Mouse (Mus musculus) kidney, embryonic 14.5 days (tissue): Measurements from ENCODE around the gene Nr4a3. TPM values are rescaled to one million over a fixed set of nuclear protein-coding genes. Genes with fewer than 3 reads are reported as not detected.

Source experiments
- ATAC-seq: fragments of 200-750 bp; cut with Nextera tagmentation; 2 replicates; pipeline ENCODE4 v1.8.0; 2017; ENCODE audit warnings: moderate number of reproducible peaks, mild to moderate bottlenecking, moderate TSS enrichment, moderate library complexity; ENCODE audit not compliant: low FRiP score, low TSS enrichment
- H3K27ac ChIP-seq: fragments of 300-500 bp; sonication (generic); 2 replicates; pipeline ENCODE4 v1.5.1; 2014; ENCODE audit warnings: low read depth, mild to moderate bottlenecking, low read length, moderate library complexity, mixed read lengths
- H3K27me3 ChIP-seq: fragments of 300-500 bp; sonication (generic); 2 replicates; pipeline ENCODE4 v1.6.1; 2014; ENCODE audit warnings: mild to moderate bottlenecking, low read length; ENCODE audit not compliant: control insufficient read depth, insufficient read depth
- H3K36me3 ChIP-seq: fragments of 300-500 bp; sonication (generic); 2 replicates; pipeline ENCODE4 v1.6.1; 2014; ENCODE audit warnings: low read length, mixed read lengths; ENCODE audit not compliant: control insufficient read depth, insufficient read depth
- H3K4me1 ChIP-seq: fragments of 300-500 bp; sonication (generic); 2 replicates; pipeline ENCODE4 v1.6.1; 2014; ENCODE audit warnings: low read length, mixed read lengths; ENCODE audit not compliant: control insufficient read depth, insufficient read depth
- H3K4me2 ChIP-seq: fragments of 300-500 bp; sonication (generic); replicated peaks from 2 replicates; pipeline ENCODE4 v1.6.1; 2014; ENCODE audit warnings: low read depth, mild to moderate bottlenecking, low read length
- H3K4me3 ChIP-seq: fragments of 300-500 bp; sonication (generic); 2 replicates; pipeline ENCODE4 v1.5.1; 2014; ENCODE audit warnings: mild to moderate bottlenecking, low read length
- H3K9ac ChIP-seq: fragments of 300-500 bp; sonication (generic); 2 replicates; pipeline ENCODE4 v1.6.1; 2014; ENCODE audit warnings: low read depth, mild to moderate bottlenecking, low read length, moderate library complexity
- H3K9me3 ChIP-seq: fragments of 300-500 bp; sonication (generic); 2 replicates; pipeline ENCODE4 v1.6.1; 2016; ENCODE audit warnings: low read length; ENCODE audit not compliant: control insufficient read depth
- WGBS: fragments of 180-500 bp; shearing (Covaris S2); extraction: QIAGEN DNeasy Blood & Tissue Kit; methylation state at CpG from one replicate; pipeline ENCODE4 v1.1.7; 2014; 5-methylcytosine and 5-hydroxymethylcytosine counted together
- polyA plus RNA-seq: library from polyadenylated mRNA; unstranded; fragments of >200 nt; fragmentation: Nextera tagmentation; extraction: Ambion mirVana; gene quantifications from 2 replicates; pipeline ENCODE4 v1.2.1, GENCODE M21; 2014

The Nr4a3 gene
- polyA plus RNA-seq, 1 experiment from 2014 or later, result 0.08 TPM

DNA sequence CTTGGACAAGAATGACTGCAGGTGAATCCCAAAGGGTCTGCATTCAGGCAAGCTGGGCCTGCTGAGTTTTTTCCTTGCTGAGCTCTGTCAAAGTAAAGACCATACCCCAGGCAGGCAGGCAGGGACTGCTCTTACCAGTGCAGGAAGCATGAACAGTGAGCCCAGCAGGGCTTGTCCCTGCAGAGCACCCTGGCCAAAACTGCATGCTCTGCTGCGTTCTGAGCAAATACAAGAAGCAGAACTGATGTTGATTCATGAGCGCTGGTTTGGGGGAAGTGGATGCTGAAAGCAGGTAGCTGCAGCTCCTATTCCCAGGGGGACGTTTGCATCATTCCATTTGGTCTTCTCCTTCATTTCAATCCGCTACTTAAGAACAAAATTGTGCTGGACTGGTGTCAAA lies 19.4 kb downstream of the Nr4a3 start:
- Histone ChIP-seq H3K27me3 (no peaks in the 10 kb centered on the region), H3K27ac (no peak overlapping the region), H3K9me3 (no peaks in the 10 kb centered on the region), H3K4me3 (no peak overlapping the region), H3K4me1 (no peaks in the 10 kb centered on the region), H3K36me3 (no peaks in the 10 kb centered on the region), H3K4me2 (no peak overlapping the region), H3K9ac (no peak overlapping the region)
- 0 out of 2 replicates have a peak, but pooled peaks have one; percentile 60 for ATAC-seq
- WGBS, result 40% methylated on average over 4 of the region's 4 CpGs

DNA sequence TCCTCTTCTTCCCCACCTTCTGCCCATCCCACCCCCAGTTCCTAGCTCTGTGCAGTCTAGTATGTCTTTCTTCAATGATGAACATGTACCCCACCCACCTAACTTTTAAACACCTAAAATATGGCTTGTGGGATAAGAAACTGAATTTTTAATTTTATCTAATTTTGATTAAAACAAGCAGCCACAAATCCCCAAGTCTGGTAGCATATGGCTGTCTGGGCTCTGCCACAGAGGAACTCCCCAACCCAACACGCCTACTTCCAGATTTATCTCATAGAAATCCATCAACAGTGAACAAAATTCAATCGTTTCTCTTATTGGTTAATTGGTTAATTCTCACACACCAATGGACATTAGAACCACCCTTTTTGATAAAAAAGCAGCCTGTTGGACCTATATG lies 21.7 kb downstream of the Nr4a3 start:
- H3K4me2 ChIP-seq, result no peak overlapping the region
- no peaks in the 10 kb centered on the region for H3K4me1 ChIP-seq
- no peak overlapping the region for H3K9ac ChIP-seq
- H3K36me3 ChIP-seq, result no peaks in the 10 kb centered on the region
- WGBS, result 94% methylated on average over 2 of the region's 2 CpGs
- no peaks in the 10 kb centered on the region for H3K27me3 ChIP-seq
- ATAC-seq, result no peak
- no peaks in the 10 kb centered on the region for H3K9me3 ChIP-seq
- no peak overlapping the region for H3K4me3 ChIP-seq
- no peak overlapping the region for H3K27ac ChIP-seq

DNA sequence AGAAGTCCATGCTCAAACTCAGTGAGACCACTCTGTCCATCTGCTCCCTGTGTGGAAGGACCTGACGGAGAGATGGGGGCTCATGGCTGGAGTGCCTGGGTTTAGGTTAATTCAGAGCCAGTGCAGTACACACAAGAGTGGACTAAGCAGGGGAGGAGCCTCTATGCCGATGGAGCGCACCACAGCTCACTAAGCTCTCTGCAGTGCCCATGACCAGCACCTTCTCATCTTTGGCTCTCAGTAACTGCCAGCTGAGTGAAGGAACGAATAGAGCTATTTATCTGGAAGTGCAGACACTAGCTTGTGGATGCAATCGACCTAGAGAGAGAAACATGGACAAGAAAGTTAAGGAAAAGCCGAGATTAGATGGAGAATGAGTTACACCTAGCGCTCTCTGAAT lies 24.2 kb downstream of the Nr4a3 start:
- H3K27me3 ChIP-seq, result no peaks in the 10 kb centered on the region
- H3K9ac ChIP-seq, result no peak overlapping the region
- H3K4me3 ChIP-seq, result no peak overlapping the region
- H3K4me1 ChIP-seq, result no peaks in the 10 kb centered on the region
- no peak overlapping the region for H3K27ac ChIP-seq
- no peaks in the 10 kb centered on the region for H3K9me3 ChIP-seq
- no peak overlapping the region for H3K4me2 ChIP-seq
- ATAC-seq, result no peak
- no peaks in the 10 kb centered on the region for H3K36me3 ChIP-seq
- WGBS, result 78% methylated on average over 7 of the region's 7 CpGs

DNA sequence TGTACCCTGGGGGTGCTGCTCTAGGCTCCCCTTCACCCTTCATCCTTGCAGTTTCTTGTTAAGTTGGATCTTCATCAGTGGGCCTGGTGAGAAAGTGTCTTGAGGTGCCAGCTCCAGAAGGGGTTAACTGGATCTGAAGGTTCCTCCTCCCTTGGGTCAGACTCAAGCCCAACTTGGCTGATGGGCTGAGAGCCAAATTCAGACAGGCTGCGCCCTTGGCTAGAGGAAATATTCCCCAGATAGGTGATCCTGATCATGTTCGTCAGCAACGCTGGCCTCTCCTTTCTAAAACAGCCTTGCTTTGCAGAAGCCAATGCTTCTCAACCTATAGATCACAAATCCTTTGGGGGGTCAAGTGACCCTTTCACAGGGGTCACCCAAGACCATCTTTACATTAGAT lies 27.1 kb downstream of the Nr4a3 start:
- Histone ChIP-seq H3K27ac (no peak overlapping the region), H3K27me3 (no peaks in the 10 kb centered on the region), H3K4me3 (no peak overlapping the region), H3K36me3 (no peaks in the 10 kb centered on the region), H3K9me3 (no peaks in the 10 kb centered on the region), H3K4me2 (no peak overlapping the region), H3K9ac (no peak overlapping the region), H3K4me1 (no peaks in the 10 kb centered on the region)
- 68% methylated on average over 3 of the region's 3 CpGs for WGBS
- ATAC-seq, result no peak

DNA sequence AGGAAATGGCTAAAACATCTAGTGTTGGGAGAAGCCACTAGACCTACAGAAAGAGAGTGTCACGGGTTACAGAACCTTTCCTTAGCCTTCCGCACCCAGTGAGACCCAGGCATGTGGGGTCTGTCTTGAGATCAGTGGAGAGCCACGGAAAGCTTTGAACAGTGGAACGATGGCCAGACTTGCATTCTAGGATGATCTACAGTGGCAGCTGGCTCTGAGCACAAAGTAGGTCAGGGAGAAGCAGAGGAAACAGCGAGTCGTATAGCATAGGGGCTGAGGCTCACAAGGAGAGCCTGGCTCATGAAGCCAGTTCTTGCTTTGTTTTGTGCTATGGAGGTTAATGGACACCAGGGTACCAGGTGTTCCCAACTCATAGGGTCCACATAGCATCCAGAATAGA lies 28.4 kb downstream of the Nr4a3 start:
- Histone ChIP-seq H3K36me3 (no peaks in the 10 kb centered on the region), H3K9me3 (no peaks in the 10 kb centered on the region), H3K9ac (no peak overlapping the region), H3K4me3 (no peak overlapping the region), H3K4me1 (no peaks in the 10 kb centered on the region), H3K27ac (no peak overlapping the region), H3K27me3 (no peaks in the 10 kb centered on the region), H3K4me2 (no peak overlapping the region)
- WGBS, result 75% methylated on average over 6 of the region's 6 CpGs
- ATAC-seq, result no peak

DNA sequence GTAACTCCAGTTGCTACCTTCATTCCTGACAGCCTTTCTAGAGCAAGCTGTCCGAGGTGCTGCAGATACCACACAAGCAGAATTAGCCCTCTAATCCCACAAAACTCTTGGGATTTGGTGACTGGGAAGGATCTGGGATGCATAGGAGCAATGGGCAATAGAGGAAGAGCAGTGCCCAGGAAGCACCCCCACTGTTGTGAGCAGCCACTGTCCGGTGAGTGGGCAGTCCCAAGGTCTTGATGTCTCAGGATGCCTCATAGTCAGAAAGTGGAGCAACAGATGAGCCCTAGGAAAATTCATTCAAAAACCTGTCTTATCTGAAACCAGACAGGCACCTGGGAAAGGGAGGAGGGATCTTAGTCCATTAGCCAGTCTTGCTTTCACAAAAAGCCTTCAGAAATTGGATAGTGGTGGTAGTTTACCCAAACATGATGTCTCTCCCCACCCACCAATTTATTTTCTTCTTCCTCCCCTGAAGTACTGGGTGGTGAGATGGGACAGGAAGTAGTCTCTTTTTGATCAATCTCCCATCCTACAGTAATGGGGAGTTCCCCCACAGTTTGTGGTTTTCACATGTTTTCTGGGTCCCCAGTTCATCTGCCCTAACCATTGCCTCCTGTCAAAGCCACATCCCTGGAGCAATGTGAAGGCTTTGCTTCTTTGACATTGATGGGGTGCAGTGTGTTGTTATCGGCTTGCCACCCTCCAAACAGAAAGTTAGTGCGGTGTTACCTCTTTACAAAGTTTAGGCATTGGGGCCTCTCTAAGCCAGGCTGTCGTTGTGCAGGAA lies 29.7 kb downstream of the Nr4a3 start:
- H3K4me3 ChIP-seq, result no peak overlapping the region
- H3K36me3 ChIP-seq, result no peaks in the 10 kb centered on the region
- no peaks in the 10 kb centered on the region for H3K27me3 ChIP-seq
- no peaks in the 10 kb centered on the region for H3K9me3 ChIP-seq
- WGBS, result 89% methylated on average over 5 of the region's 5 CpGs
- no peak for ATAC-seq
- no peak overlapping the region for H3K4me2 ChIP-seq
- H3K4me1 ChIP-seq, result no peaks in the 10 kb centered on the region
- no peak overlapping the region for H3K27ac ChIP-seq
- no peak overlapping the region for H3K9ac ChIP-seq

DNA sequence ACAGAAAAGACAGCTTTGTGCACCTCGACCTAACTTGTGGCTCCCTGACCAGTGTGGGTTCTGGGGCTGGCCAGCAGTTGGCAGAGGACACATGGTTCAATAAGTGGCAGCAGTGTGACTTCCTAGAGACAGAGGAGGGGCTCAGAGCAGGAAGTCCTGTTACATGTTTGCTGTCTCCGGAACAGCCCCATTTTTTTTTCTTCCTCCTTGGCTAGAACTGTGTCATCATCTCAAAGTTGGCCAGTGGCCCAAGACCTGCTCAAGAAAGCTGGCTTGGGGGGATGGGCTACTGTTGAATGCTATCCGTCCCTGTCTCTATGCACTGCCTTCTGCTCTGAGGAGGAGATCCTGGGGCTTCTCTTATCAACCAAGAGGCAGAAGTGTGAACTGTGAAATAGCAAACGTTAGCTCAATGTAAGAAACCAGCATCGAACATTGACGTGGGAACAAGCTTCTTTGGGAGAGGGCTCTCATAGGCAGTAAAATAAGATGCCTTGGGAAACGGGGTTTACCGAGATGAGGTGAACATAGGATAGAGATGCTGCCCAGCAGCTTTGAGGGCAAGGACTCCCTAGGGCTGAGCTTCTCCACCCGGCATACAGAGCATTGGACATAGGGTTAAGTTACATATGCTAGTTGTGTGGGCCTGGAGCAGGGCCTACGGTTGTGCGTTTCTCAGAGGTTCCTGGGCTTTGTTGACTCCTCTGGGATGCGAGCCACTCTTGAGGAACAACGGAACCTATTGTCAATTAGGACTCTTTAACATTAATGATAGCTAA lies 31.9 kb downstream of the Nr4a3 start:
- no peak overlapping the region for H3K4me2 ChIP-seq
- ATAC-seq, result no peak
- no peaks in the 10 kb centered on the region for H3K27me3 ChIP-seq
- no peak overlapping the region for H3K4me3 ChIP-seq
- no peaks in the 10 kb centered on the region for H3K9me3 ChIP-seq
- no peaks in the 10 kb centered on the region for H3K4me1 ChIP-seq
- H3K9ac ChIP-seq, result no peak overlapping the region
- 74% methylated on average over 13 of the region's 13 CpGs for WGBS
- H3K27ac ChIP-seq, result no peak overlapping the region
- H3K36me3 ChIP-seq, result no peaks in the 10 kb centered on the region

DNA sequence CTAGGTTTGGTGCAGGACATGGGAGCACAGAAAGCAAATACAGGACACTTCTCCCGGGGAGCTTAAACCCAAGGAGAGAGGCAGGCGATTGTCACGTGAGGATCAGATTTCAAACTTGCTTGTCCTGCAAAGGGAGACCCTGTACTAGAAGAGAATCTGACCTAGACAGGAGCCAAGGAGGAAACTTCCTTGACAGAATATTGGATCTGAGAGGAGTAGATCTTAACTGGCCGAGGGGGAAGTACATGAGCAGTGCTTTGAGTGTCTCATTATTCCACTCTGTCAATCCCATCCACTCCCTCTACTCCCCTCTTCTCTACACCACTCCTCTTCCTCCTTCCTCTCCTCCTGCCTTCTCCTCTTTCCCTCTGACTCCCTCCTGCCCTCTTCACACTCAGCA lies 33.3 kb downstream of the Nr4a3 start:
- H3K4me2 ChIP-seq, result no peak overlapping the region; the same call in 1 of the 2 replicates
- ATAC-seq, result peak; percentile 84

More for the DNA sequence above, 33.3 kb downstream of the Nr4a3 start:
- Histone ChIP-seq H3K36me3 (no peaks in the 10 kb centered on the region), H3K9ac (no peak overlapping the region), H3K9me3 (no peaks in the 10 kb centered on the region), H3K27ac (no peak overlapping the region), H3K27me3 (no peaks in the 10 kb centered on the region), H3K4me1 (no peaks in the 10 kb centered on the region), H3K4me3 (no peak overlapping the region)
- 1% methylated on average over 4 of the region's 4 CpGs for WGBS
